Mouse (Mus musculus) lung, postnatal 0 days (tissue): ENCODE measurements around the gene Sh3pxd2a.

Experiments
- CTCF ChIP-seq: IDR thresholded peaks from 2 replicates; pipeline ENCODE4 v1.5.1; 2016; ENCODE audit warnings: antibody characterized with exemption, mild to moderate bottlenecking
- EP300 ChIP-seq: IDR thresholded peaks from 2 replicates; pipeline ENCODE4 v1.6.1; 2016; ENCODE audit warnings: antibody characterized with exemption, mild to moderate bottlenecking, control low read depth

GRCm38 (mm10) chr19:47314076-47314941 is 149.9 kb downstream of the Sh3pxd2a start:
- TF ChIP-seq EP300 (no peak; the same call in 1 of the 2 replicates), CTCF (no peak)
